Mouse (Mus musculus): ENCODE results near the gene Cela2a. TPM values are rescaled to one million over a fixed set of nuclear protein-coding genes. Genes with fewer than 3 reads are reported as not detected.
A peak's percentile ranks its signal among the peaks of the same experiment; 100 is the strongest.
"Not testable (repeated sequence)": the region's sequence is repeated elsewhere in the genome, so short reads cannot be mapped to it uniquely, and the experiment has no call there.

Gene Cela2a
- total RNA-seq, 1 experiment from 2014 or later: not detected

GRCm38 (mm10) chr4:141779828-141780227 lies 46.1 kb downstream of the Cela2a start:
- no peak for ATAC-seq (replicated peaks; ENCODE audit: low read depth, poor library complexity, severe bottlenecking)

- ATAC-seq (replicated peaks; ENCODE audit: low read depth, poor library complexity, severe bottlenecking): not testable (repeated sequence)
Measured at GRCm38 (mm10) chr4:141773019-141773418, 52.9 kb downstream of the Cela2a start.

- peak; percentile 48 for ATAC-seq (replicated peaks; ENCODE audit: low read depth, poor library complexity, severe bottlenecking)
Measured at GRCm38 (mm10) chr4:141771823-141772222, 54.1 kb downstream of the Cela2a start.

- no peak for ATAC-seq (replicated peaks; ENCODE audit: low read depth, poor library complexity, severe bottlenecking)
Measured at GRCm38 (mm10) chr4:141769501-141770160, 56.3 kb downstream of the Cela2a start.

DNA sequence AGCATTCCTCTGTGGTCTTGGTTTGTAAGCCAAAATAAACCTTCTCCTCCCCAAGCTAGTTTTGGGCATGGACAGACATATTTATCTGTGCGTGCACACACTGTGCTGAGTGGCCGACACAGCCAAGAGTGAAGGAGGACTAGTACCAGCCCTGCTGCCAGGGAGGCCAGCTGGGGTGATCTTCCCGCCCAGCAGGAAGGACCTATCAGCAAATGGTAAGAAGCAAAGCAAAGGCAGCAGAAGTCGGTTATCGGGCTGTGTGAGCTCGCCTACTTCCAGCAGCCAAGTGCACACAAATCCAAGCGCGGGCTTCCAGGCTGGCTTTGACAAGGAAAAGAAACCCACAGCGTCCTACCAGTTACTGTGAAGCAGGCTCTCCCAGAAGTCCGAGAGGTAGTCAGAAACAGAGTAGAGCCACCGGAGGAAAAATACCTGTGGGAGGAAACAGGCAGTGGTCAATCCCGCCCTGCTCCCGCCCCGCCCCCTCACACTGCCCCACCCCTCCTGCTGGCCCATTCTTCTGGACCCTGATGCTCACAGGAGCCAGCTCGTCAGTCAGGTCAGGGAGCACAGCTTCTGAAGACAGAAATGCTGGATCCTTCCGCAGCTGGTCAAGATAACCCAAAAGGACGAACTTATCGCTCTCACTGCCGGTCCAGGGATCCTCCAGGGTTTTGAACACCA lies 58.5 kb downstream of the Cela2a start:
- peak; percentile 45; the same call in 1 of the 2 replicates for ATAC-seq (replicated peaks; ENCODE audit: low read depth, poor library complexity, severe bottlenecking)

GRCm38 (mm10) chr4:141766668-141767352 lies 59.1 kb downstream of the Cela2a start:
- 0 out of 2 replicates have a peak, but pooled peaks have one; percentile 6 for ATAC-seq (replicated peaks; ENCODE audit: low read depth, poor library complexity, severe bottlenecking)

GRCm38 (mm10) chr4:141766316-141766667 lies 59.7 kb downstream of the Cela2a start:
- peak; percentile 66 for ATAC-seq (replicated peaks; ENCODE audit: low read depth, poor library complexity, severe bottlenecking)

GRCm38 (mm10) chr4:141765008-141765407 lies 61.0 kb downstream of the Cela2a start:
- no peak for ATAC-seq (replicated peaks; ENCODE audit: low read depth, poor library complexity, severe bottlenecking)

Other genes starting within 250 kb of the Cela2a start
- not detected in 2 replicates for gene Fblim1, start 220.1 kb downstream of the Cela2a start, total RNA-seq (2017)
- 0.29 and 0.32 TPM in 2 replicates for gene Tmem82, start 207.5 kb downstream of the Cela2a start, total RNA-seq (2017)
- gene Slc25a34, start 202.3 kb downstream of the Cela2a start, total RNA-seq (2017): 0.09 TPM in 1 of 2 replicates, not detected in the other
- 3.8 and 6.3 TPM in 2 replicates for gene Plekhm2, start 161.3 kb downstream of the Cela2a start, total RNA-seq (2017)
- gene Rsc1a1, start 140.6 kb downstream of the Cela2a start, total RNA-seq (2017): 8.9 and 13.9 TPM in 2 replicates
- gene Ddi2, start 102.7 kb downstream of the Cela2a start, total RNA-seq (2017): 27.4 and 30.6 TPM in 2 replicates
- gene Agmat, start 79.5 kb downstream of the Cela2a start, total RNA-seq (2017): not detected in 2 replicates
- gene Dnajc16, start 35.2 kb downstream of the Cela2a start, total RNA-seq (2017): 4.9 and 9.0 TPM in 2 replicates
- gene Casp9, start 32.5 kb downstream of the Cela2a start, total RNA-seq (2017): 12.1 and 14.2 TPM in 2 replicates
- gene Ctrc, start 20.2 kb upstream of the Cela2a start, total RNA-seq (2017): not detected in 2 replicates
- 32.6 and 46.1 TPM in 2 replicates for gene Efhd2, start 48.8 kb upstream of the Cela2a start, total RNA-seq (2017)
- gene Fhad1, start 188.9 kb upstream of the Cela2a start, total RNA-seq (2017): not detected in 2 replicates

All from common myeloid progenitor, adult 5-6 weeks (primary cell).